In genomic region chr14:28143998-28144397, GRCm38 (mm10) we compare ENCODE assay signal across 27 mouse cellular contexts.
DNase-seq lines count a peak whose midpoint lies in the region; ATAC-seq and TF ChIP-seq lines count a peak whose summit lies in the region.
"Had no signal": no experiment of that assay in that cellular context is flagged by ENCODE, and none has a peak within 500 bp of the region (broad histone marks: within the 10 kb centered on the region; RNA-seq: fewer than 3 reads in every experiment).

No protein-coding gene starts in this region.

- peak overlapping the region; percentile 23 for H3K27ac ChIP-seq in forebrain, embryonic 15.5 days (replicated peaks)
- H3K27ac ChIP-seq in forebrain, embryonic 10.5 days, result no peak overlapping the region
- H3K27ac ChIP-seq: gastrocnemius, adult 2 months; heart, embryonic 15.5 days; hindbrain, embryonic 14.5 days; hindbrain, postnatal 0 days had no signal

- ATAC-seq in forebrain, embryonic 15.5 days (replicated peaks), result no peak
- peak; percentile 66 for ATAC-seq in frontal cortex, adult (ENCODE audit: low TSS enrichment)
- ATAC-seq: hindbrain, postnatal 0 days; inflammation-experienced regulatory T-cells, adult 6 months; intestine, postnatal 0 days had no signal

- H3K4me2 ChIP-seq in forebrain, embryonic 15.5 days (replicated peaks), result no peak overlapping the region
- H3K4me2 ChIP-seq: heart, embryonic 12.5 days; heart, embryonic 15.5 days; hindbrain, embryonic 14.5 days had no signal

- 75% methylated on average over 2 of the region's 2 CpGs for WGBS in forebrain, embryonic 15.5 days
- WGBS in forebrain, embryonic 10.5 days, result 96% methylated on average over 2 of the region's 2 CpGs

- H3K27me3 ChIP-seq in forebrain, embryonic 15.5 days, result no peaks in the 10 kb centered on the region
- H3K27me3 ChIP-seq in forebrain, embryonic 10.5 days (ENCODE audit: poor library complexity, severe bottlenecking), result no peaks in the 10 kb centered on the region
- H3K27me3 ChIP-seq: CH12.LX; heart, embryonic 12.5 days; heart, embryonic 15.5 days had no signal

- H3K9ac ChIP-seq in forebrain, embryonic 15.5 days (replicated peaks), result no peak overlapping the region
- H3K9ac ChIP-seq: heart, embryonic 12.5 days; heart, embryonic 15.5 days; hindbrain, embryonic 14.5 days had no signal

- TF ChIP-seq POLR2A in brain, embryonic 14.5 days (IDR thresholded peaks at IDR 0.05; ENCODE audit: borderline replicate concordance, extremely low read depth, insufficient read depth, insufficient read length, poor library complexity, severe bottlenecking), result no peak

- no peak for DNase-seq in forebrain, embryonic 10.5 days (ENCODE audit: extremely low spot score, low spot score)
- DNase-seq in frontal cortex, postnatal 14 days (ENCODE audit: low spot score in 2 of 2), result no peak
- peak; percentile 12 for DNase-seq in Muller cell, postnatal 12 days (ENCODE audit: inconsistent ontology term)
- DNase-seq in brain, embryonic 14.5 days (ENCODE audit: low read depth), result peak; percentile 41
- no peak for DNase-seq in left cerebral cortex, postnatal 14 days (ENCODE audit: low spot score in 2 of 2)
- DNase-seq: adrenal gland, adult 2 months; adrenal gland, postnatal 14 days; B cell, adult 2 months; cerebellum, adult 18-20 months; cerebellum, adult 9-10 months; cerebellum, postnatal 14 days; gastrocnemius, adult 2 months; gastrocnemius, postnatal 14 days; heart, adult 18-20 months; heart, postnatal 14 days; heart, postnatal 4 days; kidney, adult 2 months had no signal

- no peak for TF ChIP-seq CTCF in brain, embryonic 14.5 days (IDR thresholded peaks at IDR 0.05; ENCODE audit: borderline replicate concordance, extremely low read depth, insufficient read depth, insufficient read length)

- no peaks in the 10 kb centered on the region for H3K36me3 ChIP-seq in forebrain, embryonic 15.5 days
- no peaks in the 10 kb centered on the region for H3K36me3 ChIP-seq in forebrain, embryonic 10.5 days (replicated peaks)
- H3K36me3 ChIP-seq: G1E; heart, embryonic 12.5 days; heart, embryonic 15.5 days had no signal

- intact Hi-C loops in left cerebral cortex, postnatal 14 days (cut with DNase I), result no loop called here

- H3K4me3 ChIP-seq in forebrain, embryonic 15.5 days, result no peak overlapping the region
- no peak overlapping the region for H3K4me3 ChIP-seq in forebrain, embryonic 10.5 days
- H3K4me3 ChIP-seq: gastrocnemius, adult 2 months; heart, embryonic 12.5 days; heart, embryonic 15.5 days had no signal

- no peaks in the 10 kb centered on the region for H3K9me3 ChIP-seq in forebrain, embryonic 15.5 days
- no peaks in the 10 kb centered on the region for H3K9me3 ChIP-seq in forebrain, embryonic 10.5 days
- H3K9me3 ChIP-seq: heart, embryonic 12.5 days; heart, embryonic 15.5 days had no signal

- no peaks in the 10 kb centered on the region for H3K4me1 ChIP-seq in forebrain, embryonic 15.5 days
- no peaks in the 10 kb centered on the region for H3K4me1 ChIP-seq in forebrain, embryonic 10.5 days
- H3K4me1 ChIP-seq: heart, embryonic 15.5 days had no signal

Comparison
In these comparisons a context has a peak if more than half of its experiments do, and no peak if none do; other contexts are left out.
1. DNase-seq: peak in Muller cell, postnatal 12 days (single experiment) and brain, embryonic 14.5 days (single experiment); none in forebrain, embryonic 10.5 days (single experiment), frontal cortex, postnatal 14 days (0 of 2) and left cerebral cortex, postnatal 14 days (0 of 2).